Mouse (Mus musculus): ENCODE results near the gene Banp.
A peak's percentile ranks its signal among the peaks of the same experiment; 100 is the strongest.

The Banp gene

DNA sequence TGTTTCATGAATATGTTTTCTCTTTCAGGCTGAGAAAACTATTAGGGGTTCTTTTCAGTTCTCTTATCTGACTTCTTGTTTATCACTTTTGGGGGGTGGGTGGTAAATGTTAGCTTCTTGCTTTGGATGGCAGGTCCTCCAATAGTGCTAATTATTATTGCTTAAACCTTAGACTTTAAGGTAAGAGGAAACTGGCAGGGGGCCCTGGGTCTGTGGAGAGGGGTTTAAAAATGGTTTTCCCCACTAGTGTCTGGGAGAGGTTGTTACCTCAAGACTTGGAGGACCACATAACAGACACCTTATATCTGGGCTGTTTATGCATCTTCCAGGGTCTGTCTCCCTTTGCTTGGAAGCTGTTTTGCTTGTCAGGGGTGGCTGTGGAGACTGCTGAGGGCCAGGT is 2.6 kb downstream of the Banp start:
- DNase-seq: no peak

DNA sequence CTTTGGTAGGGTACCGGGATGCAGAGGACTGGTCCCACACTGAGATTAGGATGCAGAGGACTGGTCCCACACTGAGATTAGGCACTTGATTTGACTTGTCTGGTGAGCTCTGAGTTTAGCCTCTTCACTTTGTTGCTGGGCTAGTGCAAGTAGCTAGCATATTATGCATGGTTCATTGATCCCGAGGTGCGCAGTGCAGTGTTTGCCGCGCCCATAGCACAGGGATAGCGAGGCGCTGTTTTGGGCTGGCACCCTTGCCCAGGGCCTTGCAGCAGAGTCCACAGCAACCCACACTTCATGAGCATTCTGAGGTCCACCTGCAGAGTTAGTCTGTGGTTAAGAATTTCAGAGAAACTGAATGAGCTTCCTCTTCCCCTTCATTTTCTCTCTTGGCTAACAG is 3.2 kb downstream of the Banp start:
- DNase-seq: no peak

DNA sequence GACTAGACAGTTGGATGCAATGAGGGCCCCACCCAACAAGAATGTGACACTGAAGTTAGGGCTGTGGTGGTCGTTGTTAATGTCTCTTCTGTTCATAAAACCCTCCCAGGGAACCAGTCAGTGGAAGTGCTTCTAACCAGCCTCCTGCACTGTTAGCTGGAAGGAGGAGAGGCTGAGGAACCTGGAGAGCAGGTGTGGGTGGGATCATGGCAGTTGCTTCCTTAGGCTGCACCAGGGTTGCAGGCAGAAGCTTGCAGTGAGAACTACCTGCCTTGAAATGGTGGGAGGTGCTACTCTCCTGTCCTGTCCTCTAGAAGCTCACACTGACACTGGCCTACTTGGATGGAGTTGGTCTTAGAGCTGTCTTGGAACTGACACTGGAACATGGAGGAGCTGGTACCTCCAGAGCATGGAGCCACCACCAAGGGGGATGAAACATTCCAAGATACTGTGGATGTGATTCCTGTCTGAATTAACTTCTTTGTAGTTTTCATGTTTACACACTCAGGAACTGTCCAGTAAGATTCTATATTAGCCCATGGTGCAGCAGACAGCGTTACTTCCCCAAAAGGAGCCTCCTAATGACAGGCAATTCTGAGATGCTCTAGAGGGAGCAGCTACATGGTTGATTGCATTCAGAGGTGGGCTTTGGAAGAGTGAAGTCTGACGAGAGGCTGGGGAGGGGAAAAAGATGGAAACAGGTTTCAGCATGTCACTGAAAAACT is 4.4 kb downstream of the Banp start:
- DNase-seq: no peak

DNA sequence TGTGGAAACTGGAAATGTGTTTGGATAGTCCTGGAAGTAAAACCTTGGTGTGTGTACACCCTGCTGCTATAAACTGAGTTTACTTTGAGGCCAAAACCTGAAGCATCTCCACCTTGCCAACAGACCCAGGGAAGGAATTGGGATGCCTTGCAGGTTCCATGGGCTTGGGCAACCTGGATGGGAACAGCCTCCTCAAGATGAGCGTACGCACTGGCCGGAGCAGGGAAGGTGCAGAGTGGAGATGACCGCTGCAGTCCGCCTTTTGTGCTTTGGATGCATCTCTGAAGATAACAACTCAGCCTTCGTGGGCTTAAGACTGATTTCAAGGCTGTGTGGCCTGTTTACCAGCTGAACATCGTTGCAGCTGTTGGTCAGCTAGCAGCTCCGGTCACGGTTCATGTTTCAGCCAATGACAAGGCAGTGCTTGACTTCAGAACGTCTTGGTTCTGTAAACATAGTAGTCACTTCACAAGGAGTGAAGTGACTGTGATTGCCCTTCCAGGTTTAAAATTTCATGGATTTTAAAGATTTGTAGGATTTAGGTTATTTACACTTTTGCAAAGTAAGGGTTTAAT is 5.5 kb downstream of the Banp start:
- DNase-seq: no peak

DNA sequence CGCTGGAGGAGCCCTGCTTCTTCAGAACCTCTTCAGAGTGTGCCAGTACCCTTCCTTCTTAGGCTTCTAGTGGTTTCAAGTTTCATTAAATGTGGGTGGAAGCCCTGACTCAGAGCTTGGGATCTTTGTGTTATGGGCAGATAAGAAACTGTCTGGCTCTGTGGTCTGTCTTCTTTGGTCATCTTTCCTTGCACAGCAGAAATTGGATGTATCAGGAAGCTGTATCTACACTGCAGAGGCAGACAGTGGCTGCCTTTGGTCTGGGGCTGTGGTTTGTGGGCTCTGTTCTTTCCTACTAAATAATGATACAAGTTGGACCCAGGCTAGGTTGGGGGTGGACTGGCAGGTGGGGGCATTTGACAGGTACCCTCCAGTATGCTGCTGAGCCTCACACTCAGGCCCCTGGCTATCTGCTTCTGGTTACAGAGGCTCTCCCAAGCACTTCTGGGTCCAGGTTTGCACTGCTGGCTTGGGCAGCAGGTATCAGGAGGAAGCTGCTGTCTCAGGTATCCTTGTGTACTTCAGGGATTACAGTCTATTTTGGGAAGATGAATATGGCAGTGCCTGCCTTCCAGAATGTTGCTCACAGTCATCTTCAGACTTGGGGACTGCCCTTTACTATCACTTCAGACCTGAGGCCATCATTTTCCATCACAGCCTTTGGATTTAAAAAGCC is 6.4 kb downstream of the Banp start:
- peak; percentile 49 for DNase-seq

DNA sequence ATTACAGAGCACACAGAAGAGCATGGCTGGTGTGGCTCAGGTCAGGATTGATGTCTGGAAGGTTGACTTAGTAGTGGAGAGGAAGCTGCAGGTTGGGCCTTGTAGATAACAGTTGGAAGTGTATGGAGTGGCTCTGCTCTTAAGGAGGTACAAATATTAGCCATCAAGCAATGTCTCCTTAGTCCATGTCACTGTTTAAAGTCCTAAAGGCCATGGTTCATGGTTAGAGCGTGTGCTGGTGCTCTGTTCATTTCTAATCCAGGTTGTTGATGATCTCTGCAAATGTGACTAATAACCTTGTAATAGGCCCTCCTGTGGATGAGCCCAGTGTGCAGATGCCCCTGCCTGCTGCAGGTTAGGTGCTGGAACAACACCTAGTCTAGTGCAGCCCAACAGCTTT is 8.8 kb downstream of the Banp start:
- DNase-seq: no peak

DNA sequence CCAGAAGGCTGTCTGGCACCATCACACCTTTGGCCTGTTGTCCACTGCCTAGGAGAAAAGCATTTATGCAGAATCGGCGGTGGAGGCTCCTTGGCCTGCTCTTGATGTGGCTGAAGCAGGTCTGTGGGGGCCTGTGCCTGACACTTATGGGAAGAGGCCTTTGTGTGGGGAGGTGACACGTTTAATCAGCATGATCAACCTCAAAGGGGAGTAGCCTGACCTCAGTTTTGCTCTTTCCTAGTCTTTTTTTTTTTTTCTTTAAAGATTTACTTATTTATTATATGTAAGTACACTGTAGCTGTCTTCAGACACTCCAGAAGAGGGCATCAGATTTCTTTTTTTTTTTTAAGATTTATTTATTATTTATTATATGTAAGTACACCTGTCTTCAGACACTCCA is 13.3 kb downstream of the Banp start:
- DNase-seq: no peak

DNA sequence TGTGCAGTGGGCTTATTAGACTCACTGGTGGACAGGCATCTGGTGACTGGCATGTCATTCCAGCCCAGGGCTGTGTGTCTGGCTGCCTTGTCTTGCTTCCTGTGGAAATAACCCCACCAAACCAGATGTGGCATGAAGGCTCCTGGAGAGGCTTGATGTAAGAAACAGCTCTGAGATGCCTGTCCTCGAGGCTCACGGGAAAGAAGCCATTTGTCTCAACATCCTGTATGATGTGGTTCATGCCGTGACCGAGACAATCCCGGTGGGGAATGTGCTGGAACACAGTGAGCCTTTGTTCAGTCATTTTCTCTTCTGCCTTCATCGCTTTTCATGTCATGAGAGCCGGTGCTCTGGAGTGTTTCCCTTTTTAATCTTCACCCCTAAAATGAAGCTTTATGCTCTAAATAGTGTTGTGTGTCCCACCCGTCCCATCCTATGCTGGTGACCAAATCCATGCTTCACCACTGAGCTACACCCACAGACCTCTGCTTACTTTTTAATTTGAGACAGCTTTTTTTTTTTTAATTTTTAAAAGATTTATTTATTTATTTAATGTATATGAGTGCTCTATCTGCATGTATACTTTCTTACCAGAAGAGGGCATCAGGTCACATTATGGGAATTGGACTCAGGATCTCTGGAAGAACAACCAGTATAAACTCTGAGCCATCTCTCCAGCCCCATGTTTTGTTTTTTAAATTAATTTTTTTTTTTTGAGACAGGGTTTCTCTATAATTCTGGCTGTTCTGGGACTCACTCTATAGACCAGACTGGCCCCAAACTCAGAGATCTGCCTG is 15.4 kb downstream of the Banp start:
- DNase-seq: no peak

DNA sequence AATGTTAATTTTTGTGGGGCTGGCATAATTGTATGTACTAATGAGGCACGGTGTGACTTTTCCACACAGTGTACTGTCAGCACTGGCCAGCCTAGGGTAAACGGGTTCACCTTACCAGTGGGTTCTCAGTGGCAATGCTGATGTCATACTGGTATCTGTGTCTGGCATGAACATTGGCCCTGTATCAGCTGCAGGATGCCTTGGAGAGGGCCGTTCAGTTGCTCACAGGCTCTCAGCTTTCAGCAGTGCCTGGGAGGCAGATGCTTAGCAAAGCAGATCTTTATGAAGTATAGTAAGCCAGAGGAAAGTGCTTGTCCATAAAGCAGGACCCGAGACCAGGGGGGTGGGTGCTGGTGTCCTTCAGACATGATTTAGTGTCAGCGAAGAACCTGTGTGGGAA is 16.6 kb downstream of the Banp start:
- DNase-seq: no peak

DNA sequence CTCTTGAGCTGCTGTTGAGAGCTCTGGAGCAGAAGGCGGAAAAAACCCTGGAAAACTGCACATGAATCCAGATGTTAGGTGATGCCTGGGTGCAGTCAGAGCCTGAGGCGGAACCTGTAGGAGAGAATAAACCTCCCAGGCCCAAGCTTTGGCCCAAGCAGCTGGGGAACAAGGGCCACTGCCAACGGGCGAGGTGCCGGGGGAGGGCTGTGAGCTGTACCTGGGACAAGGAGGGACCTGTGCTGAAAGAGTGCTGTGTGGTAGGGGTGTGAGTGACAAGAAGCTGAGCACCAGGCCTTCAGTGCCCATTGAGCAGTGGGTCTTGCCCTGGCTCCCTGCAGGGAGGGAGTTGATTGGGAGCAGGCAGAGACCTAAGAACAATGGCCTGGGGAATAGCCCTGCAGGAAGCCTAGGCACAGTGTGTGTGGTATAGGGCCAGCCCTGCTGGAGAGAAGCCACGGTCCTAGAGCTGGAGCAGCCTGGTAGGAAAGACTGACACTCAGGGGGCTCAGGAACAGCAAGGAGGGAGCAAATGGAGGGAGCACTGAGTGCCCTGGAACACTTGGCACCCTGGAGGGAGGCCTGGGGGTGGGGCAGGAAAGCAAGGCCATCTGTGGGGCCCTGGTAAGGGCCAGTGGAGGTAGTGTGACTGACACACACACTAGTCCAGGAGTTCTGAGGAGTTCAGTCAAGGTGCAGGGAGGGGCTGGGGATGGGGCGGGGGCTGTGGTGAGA is 17.3 kb downstream of the Banp start:
- DNase-seq: no peak

DNA sequence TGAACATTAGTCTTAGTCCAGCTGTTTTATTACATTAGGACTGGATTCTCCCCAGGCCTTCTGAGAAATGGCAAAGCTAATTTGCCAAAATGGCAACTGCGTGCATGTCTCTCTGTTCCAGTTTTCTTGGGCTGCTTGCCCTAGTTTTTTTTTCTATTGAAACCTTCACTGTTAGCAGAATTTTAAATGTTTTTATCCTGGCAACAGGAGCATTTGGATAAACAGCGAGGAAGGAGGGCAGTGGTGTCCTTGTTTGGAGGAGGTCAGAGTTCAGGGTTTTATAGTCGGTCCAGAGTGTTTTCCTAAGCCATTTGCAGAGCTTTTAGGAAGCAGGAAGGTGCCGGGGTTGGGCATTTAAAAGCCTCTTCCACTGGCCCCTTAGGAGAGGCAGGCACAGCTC is 18.4 kb downstream of the Banp start:
- DNase-seq: no peak

DNA sequence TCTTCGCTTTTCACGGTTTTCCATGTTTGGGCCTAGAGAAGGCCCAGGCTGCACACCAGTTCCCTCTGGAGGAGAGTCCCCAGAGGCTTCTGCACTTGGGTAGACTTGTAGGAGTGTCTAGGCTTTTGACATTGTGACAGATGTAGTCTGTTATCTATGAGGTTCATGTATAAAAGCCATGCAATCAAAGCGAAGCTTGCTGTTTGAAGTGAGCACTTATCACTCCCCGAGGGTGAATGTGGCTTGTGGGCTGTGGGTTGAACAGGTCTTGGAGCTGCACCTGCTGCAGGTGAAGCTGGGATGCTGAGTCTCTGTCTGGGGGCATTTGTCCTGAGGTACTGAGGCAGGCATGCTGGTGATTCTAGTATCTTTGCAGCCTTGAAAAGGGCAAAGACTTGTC is 19.0 kb downstream of the Banp start:
- no peak for DNase-seq

DNA sequence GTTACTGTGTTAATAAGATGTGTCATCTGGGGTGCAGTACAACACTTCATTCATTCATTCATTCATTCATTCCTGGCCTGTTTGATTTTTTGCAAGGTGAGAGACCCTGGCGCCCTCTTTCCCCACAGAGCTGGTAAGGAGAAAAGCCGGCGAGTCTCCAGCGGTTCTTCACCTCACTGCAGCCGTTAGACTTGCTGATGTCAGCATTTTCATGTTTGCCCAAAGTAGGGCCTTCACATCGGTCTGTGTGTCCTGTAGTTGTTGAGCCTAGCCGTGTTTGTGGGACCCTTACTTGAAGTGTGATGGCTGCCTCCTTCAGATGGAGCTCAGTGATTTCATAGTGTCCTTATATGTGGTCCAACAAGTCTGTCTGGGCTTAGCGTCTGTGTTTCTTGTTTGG is 20.7 kb downstream of the Banp start:
- no peak for DNase-seq

DNA sequence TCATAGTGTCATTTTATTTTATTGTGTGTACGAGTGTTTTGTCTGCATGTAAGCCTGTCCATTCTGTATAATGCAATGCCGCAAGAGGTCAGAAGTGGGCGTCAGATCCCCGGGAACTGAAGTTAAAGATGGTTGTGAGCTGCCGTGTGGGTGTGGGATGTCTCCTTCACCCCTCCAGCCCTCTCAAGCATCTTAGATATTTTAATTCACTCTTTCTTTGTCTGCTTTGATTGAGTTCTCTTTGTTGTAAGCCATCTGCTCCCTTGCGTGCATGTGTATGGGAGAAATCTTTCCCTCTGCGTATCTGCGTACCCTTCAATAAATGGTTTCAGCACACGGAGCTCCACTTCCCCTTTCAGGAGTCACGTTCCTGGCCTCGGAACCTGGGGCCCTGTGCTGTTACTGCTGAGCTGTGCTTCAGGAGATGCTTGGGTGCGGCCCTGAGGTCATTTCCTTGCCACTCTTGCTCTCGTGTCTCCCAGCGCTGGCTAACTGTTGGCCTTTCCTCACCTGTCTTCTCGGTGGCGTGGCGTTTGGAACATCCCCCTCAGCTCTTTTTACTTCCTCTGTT is 22.0 kb downstream of the Banp start:
- no peak for DNase-seq

DNA sequence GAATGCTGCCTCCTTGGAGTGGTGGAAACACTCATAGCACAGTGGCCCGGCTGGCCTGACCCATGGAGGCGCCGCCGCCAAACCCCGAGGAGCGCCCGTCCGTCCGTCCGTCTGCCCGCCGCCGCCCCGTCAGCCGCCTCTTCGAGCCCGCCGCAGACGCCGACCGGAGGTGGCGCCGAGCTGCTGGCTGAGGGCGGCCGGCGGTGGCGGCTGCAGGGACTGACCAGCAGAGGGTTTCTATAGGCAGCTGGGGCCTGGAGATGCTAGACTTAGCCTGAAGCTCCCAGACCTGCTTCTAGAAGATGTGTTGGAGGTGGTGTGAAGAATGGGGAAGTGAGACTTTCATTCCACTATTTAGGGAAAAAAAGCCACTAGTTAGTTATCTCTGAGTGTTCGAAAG is 24.4 kb downstream of the Banp start:
- no peak for DNase-seq

DNA sequence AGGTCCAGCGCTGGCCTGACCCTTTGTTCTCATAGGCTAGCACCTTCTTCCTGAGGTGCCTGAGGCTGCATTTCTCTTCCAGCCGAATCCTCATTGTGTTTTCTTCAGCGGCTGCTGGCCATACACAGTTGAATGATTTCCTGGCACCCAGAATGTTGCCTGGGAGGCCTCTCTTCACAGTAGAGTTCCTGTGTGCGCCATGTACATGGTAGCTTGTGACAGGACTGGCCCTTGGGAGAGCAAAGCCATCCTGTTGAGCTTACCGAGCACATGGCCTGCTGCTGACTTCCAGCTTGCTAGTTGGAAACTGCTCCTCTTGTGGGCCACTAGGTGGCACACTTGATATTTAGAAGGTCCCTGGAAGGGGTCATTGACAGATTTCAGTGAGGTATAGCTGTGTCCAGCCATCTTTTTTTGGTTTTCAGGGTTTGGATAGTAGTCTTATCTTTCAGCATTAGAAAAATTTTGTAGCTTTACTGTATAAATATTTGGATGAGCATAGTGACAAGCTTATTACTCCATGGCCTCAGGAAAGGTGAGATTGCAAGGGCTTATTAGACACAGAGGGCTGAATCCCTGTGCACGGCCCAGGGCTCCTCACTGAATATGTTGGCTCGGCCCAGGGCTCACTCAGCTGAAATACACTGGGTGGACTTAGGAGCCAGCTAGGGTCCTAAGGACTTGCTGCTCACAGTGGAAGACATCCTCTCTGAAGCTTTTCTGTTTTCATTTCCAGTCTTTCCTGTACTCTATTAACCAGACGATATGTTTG is 28.5 kb downstream of the Banp start:
- no peak for DNase-seq

DNA sequence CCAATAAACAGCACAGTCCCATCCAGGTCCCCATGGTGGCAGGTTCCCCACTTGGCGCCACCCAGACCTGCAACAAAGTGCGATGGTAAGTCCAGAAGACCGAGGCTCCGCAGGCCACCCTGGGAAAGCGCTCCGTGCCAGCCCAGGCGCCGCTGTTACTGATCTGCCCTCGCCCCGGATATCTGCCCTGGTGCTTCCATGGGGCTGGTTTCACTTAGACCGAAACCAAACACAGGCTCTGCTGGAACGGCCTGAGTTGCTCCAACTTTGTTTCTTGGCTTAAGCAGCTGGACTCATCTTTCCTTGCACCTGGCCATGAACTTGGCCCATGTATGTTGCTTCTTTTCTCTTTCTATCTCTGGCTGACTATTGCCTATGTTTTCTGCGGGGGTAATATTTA is 29.1 kb downstream of the Banp start:
- DNase-seq: no peak

DNA sequence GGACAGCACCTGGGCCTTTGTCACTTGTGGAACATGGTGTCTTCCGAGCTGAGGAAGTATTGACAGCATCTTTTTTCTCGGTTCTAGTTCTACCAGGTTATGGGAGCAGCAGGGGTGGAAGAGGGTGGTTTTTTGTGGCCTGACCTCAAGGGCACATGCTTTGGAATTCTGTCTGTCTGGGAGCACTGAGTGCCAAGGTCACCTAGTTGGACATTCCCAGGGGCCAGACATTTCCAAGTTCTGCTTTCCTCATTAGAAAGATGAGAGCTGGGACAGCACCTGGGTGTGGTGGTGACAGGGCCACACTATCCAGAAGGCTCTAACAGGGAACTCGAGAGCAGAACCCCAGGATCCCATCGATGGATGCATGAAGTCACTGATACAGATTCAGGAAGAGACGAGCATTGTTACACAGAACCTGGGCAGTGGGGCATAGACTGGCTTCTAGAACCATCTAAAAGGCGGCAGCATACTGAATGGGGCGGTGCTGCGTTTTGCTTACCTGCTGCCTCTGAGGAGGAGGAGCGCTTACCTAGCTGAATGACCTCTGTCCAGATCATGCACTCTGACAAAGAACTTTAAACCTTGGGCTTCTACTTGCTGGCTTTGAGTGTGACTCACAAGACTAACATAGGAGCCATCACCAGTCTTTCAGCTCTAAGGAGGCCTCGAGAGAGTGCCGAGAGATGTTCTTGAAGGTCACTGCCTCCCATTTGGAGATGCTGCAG is 31.4 kb downstream of the Banp start:
- no peak for DNase-seq

DNA sequence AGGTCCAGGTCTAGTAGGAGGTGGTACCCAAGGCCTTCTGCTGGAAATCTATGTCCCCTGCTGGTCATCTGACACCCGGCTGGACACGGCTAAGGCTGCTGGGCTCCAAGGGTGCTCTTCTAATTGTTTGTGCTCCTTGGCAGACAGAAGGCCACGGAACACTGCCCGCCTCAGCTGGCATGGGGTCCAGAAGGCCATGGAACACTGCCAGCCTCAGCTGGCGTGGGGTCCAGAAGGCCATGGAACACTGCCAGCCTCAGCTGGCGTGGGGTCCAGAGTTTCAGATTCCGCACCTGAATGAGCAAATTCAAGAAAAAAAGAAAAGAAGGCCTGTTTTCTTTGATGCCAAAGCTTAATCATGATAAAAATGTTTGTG is 32.0 kb downstream of the Banp start:
- no peak for DNase-seq

DNA sequence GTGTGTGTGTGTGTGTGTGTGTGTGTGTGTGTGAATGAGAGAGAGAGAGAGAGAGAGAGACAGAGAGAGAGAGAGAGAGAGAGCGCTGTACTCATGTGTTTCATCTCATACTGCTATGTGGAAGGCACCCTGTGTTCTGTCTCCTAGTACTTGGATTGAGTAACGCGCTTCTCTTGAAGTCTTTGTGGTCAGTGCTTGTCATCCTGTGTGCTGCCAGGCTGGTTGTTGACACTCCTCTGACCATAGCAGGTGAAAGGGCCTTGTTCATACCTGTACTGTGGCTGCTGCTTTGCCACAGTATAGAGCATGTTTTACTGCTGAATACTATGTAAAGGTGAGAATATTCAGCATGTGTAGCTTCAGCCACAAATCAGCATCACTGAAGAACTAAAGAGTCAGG is 36.1 kb downstream of the Banp start:
- no peak for DNase-seq

DNA sequence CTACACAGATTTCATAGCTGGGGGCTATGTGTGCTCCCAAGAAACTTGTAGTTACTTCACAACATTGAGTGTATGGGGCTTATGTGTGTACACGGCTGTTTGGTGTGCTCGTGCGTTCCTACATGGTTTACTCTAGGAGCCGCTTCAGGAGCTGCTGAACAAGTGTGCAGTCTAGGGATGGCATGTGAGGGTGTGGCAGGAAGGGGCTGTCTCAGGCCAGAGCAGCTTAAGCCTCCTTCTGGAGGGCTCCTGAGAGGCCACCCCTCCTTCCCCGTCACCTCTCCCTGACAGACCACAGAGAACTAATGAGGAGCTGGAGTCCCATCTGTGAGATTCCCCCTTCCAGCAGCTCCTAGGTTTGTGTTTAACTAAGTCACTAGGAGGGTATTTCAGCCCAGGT is 38.3 kb downstream of the Banp start:
- no peak for DNase-seq

Measured in liver (tissue).